Mouse (Mus musculus) cerebellum, postnatal 25 days (tissue): ENCODE measurements around the gene Sap18.
"Not testable (repeated sequence)": the region's sequence is repeated elsewhere in the genome, so short reads cannot be mapped to it uniquely, and the experiment has no call there.

Experiments
- DNase-seq, 2 experiments: peaks; one replicate each; pipeline ENCODE4 v3.0.0; 2021; ENCODE audit warnings: mixed read lengths in 2 of 2

Sap18 gene

DNA sequence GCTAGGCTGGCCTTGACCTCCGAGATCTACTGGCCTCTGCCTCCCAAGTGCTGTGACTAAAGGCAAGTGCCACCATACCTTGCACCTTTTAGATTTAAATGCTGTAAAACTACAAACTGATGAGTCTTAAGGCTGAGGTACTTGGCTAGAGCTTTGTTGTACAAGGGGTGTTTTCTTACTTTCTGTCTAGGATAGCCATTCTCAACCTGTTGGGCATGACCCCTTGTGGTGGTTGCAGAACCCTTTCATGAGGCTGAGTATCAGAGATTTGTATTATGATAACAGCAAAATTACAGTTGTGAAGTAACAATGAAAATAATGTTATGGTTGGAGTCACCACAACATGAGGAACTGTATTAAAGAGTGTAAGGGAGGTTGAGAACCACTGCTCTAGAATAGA, 29.3 kb downstream of the Sap18 start:
- no peak for DNase-seq

DNA sequence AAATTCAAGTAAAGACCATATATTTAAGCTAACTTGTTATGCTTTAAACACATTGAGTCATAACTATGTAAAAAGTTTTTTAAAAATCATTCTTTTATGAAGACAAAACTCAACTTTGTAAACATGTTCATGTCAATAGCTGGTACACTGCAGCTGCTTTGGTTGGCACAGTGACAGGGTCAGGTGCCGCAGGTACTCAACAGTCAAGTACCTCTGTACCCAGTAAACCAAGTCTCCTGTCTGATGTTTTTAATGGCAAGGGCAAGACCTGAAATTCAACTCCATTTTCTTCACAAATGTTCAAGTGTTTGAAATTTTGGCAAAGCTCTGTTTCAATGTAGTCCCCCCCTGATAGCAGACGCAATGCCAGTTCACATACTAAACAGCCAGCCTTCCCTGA, 35.5 kb downstream of the Sap18 start:
- DNase-seq, result no peak

DNA sequence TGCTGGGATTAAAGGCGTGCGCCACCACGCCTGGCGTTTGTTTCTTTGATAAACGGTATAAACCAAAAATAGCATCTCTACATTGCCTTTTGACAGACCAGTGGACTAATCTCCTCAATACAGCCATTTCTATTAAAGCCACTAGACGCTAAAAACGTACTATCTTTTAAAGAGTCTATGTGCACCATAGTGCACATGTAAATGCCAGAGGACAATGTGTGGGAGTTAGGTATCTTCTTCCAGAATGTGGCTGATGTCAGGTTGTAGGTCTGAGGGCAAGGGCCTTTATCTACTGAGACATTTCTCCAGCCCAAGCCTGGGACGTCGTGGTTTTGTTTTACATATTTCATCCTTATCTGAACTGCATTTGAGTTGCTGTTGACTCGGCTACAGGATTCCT, 37.2 kb downstream of the Sap18 start:
- no peak for DNase-seq

DNA sequence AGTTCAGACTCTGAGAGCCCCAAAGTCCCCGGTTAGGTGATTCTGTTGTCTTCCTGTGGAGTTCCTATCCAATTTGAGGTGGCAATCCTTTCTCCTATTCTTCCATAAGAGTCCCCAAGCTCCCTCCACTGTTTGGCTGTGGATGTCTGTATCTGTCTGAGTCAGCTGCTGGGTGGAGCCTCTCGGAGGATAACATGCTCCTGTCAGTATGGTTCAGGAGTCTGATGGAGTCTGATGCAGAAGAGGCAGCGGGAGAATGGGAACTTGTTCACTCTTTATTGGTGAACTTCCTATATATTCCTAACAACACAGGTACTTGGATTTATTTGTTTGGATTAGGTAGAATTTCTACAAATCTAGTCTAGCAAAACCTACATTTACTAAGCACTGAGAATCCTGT, 46.6 kb downstream of the Sap18 start:
- no peak for DNase-seq

DNA sequence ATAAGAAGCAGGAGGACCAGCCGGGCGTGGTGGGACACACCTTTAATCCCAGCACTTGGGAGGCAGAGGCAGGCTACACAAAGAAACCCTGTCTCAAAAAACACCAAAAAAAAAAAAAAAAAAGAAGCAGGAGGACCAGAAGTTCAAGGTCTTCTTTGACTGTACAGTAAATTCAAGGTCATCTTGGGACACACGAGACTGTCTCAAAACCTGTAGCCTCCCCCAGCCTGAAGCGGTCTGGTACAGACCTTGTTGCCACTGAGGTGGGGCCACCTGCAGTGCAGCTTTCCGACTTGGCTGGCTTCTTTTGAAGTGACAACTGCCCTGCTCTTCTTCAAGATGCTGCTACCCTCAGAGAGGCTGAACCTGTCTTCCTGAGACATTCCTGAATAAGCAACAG, 50.1 kb downstream of the Sap18 start:
- DNase-seq, result not testable (repeated sequence)

DNA sequence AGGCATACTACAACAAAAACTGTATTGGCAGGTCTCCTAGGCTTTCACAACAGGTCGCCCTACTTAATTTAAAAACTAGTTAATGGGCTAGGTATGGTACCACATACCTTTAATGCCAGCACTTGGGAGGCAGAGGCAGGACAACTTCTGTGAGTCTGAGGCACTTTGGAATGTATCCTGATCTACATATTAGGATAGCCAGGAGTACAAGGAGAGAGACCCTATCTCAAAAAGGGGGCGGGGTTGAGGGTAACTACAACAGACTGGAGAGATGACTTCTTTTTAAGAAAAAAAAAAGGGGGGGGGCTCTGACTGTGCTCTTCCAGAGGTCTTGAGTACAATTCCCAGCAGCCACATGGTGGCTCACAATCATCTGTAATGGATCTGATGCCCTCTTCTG, 50.7 kb downstream of the Sap18 start:
- DNase-seq, result no peak

DNA sequence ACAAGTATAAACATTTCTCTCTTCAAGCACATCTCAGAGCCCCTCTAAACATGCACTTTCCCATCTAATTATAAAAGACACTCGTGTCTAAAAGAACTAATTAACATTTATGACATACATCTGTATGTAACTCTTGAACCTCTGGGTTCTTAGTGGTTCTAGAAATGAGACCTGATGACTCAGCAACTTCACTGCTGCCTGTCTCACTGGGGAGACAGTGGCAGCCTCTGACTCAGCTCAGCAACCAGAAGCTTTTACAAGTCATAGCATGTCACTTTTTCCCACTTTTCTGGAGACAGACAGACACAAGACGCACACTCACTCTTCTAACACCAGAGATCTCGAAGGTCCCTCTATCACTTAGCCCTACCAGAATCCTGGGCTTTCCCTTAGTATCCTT, 52.4 kb downstream of the Sap18 start:
- DNase-seq, result no peak

DNA sequence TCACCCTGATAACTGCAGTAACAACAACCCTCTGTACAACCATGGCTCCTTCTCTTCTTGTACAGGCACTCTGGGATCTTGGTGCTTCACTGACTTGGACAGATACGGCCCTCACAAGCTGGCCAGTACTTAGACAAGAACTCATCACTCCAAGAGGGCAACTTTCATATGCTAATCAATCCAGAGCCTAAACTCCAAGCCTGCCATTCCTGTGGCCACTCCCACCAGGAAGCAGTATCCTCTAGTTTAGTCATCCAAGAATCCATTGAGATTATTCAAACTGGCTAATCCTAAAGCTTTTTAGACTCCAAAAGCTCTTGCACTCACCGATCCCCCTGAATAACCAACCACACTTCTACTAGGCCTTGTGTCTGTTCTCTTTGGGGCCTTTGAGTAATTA, 55.0 kb downstream of the Sap18 start:
- DNase-seq, result no peak

DNA sequence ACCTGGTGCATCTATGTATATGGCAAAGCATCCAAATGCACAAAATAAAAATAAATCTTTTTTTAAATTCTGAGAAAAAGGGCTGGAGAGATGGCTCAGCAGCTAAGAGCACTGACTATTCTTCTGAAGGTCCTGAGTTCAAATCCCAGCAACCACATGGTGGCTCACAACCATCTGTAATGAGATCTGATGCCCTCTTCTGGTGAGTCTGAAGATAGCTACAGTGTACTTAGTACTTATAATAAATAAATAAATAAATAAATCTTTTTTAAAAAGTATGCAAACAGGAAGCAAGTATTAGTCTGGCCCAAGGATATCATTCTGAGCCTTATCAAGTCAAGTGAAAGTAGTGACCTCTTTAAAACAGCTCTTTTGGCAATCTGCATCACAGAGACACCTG, 58.1 kb downstream of the Sap18 start:
- not testable (repeated sequence) for DNase-seq
